Mouse (Mus musculus) myocyte (in vitro differentiated cells): ENCODE data around the gene Prkd1.

Experiments used
- MYOG ChIP-seq, 3 experiments: IDR thresholded peaks; one replicate each; pipeline ENCODE4 v1.6.1; 2011; ENCODE audit warnings: control low read depth in 2 of 3, low read depth in 2 of 3, mild to moderate bottlenecking in 2 of 3; ENCODE audit not compliant: insufficient read length in 2 of 3, control insufficient read depth in 1 of 3, insufficient read depth in 1 of 3
- POLR2A ChIP-seq: IDR thresholded peaks from one replicate; pipeline ENCODE4 v1.6.1; 2011; ENCODE audit warnings: low read depth, mild to moderate bottlenecking, control low read depth, moderate library complexity; ENCODE audit not compliant: insufficient read length
- USF1 ChIP-seq: IDR thresholded peaks from one replicate; pipeline ENCODE4 v1.6.1; 2011; ENCODE audit warnings: low read depth, mild to moderate bottlenecking, control low read depth, moderate library complexity

DNA sequence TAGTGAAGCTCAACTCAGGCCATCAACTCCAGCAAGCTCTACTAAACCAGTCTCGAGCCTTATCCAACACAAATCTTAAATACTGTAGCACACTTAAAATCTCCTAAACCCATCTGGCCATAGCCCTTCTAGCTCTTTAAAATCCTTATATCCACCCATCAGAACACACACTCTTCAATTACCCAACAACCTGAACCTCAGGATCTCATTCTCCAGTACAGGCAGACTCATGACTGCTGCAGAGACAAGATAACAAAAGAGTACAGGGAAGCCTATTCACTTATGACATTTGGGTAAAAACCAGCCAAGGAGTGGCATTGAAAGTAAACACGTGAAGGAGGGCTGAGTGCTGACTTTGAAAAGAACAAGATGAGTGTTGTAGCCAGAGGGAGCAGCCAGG is 55.4 kb downstream of the Prkd1 start:
- TF ChIP-seq MYOG (IDR thresholded peaks at IDR 0.05; ENCODE audit: control insufficient read depth in 1 of 3, insufficient read depth in 1 of 3, insufficient read length in 2 of 3, low read depth in 2 of 3) (no peak), POLR2A (no peak), USF1 (no peak)
